Mouse (Mus musculus): ENCODE measurements around the gene Itga9. TPM values are rescaled to one million over a fixed set of nuclear protein-coding genes. Genes with fewer than 3 reads are reported as not detected.

Itga9 gene
- total and polyA plus RNA-seq, 2 experiments from 2014 or later, result 10.7 to 61.5 TPM

- WGBS, result 79% methylated on average over 3 of the region's 3 CpGs
- TF ChIP-seq CTCF (IDR thresholded peaks at IDR 0.05; ENCODE audit: low read depth), result no peak
These were observed 212.0 kb downstream of the Itga9 start for GRCm38 (mm10) chr9:118818508-118818907.

GRCm38 (mm10) chr9:118821220-118822185, 215.0 kb downstream of the Itga9 start:
- 40% methylated on average over 21 of the region's 21 CpGs for WGBS
- peak overlapping the region; percentile 18; the same call in 1 of the 2 replicates for H3K4me3 ChIP-seq (ENCODE audit: low read depth, low read length)

More at GRCm38 (mm10) chr9:118818508-118818907, 212.0 kb downstream of the Itga9 start:
- Histone ChIP-seq H3K4me2 (ENCODE audit: low read depth, low read length) (no peak overlapping the region), H3K4me1 (ENCODE audit: control insufficient read depth, insufficient read depth) (peaks cover 16% of the 10 kb centered on the region), H3K36me3 (replicated peaks; ENCODE audit: control insufficient read depth, insufficient read depth, low read length) (no peaks in the 10 kb centered on the region), H3K27ac (ENCODE audit: low read depth) (no peak overlapping the region), H3K9ac (replicated peaks; ENCODE audit: low read depth, low read length) (no peak overlapping the region), H3K9me3 (replicated peaks; ENCODE audit: control insufficient read depth, low read length) (no peaks in the 10 kb centered on the region), H3K4me3 (ENCODE audit: low read depth, low read length) (no peak overlapping the region), H3K27me3 (ENCODE audit: control insufficient read depth, insufficient read depth, low read length) (no peaks in the 10 kb centered on the region)
- ATAC-seq (ENCODE audit: insufficient read depth, low read depth) (no peak), DNase-seq (ENCODE audit: low spot score) (no peak)

DNA sequence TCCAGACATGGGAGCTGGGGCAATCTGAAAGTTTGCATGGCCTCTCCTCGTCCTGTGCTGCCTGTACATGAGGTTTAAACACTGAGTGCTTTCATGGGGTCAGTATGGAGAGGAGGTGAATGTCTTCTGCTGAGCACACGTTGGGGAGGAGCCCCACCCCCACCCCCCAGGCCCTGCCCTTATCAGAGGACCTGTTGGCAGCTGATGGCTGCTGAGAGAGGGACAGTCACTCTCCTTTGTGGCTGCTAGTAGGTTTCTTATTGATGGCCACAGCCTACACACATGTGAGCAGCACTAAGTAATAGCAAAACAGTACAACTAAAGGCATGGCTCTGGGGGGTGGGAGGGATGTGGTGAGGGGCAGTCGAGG, 215.7 kb downstream of the Itga9 start:
- Histone ChIP-seq H3K36me3 (replicated peaks; ENCODE audit: control insufficient read depth, insufficient read depth, low read length) (no peaks in the 10 kb centered on the region), H3K9me3 (replicated peaks; ENCODE audit: control insufficient read depth, low read length) (no peaks in the 10 kb centered on the region), H3K4me1 (ENCODE audit: control insufficient read depth, insufficient read depth) (peaks cover 16% of the 10 kb centered on the region), H3K27me3 (ENCODE audit: control insufficient read depth, insufficient read depth, low read length) (no peaks in the 10 kb centered on the region), H3K4me3 (ENCODE audit: low read depth, low read length) (peak overlapping the region; percentile 18; the same call in 1 of the 2 replicates), H3K4me2 (ENCODE audit: low read depth, low read length) (peak overlapping the region; percentile 50), H3K27ac (ENCODE audit: low read depth) (no peak overlapping the region), H3K9ac (replicated peaks; ENCODE audit: low read depth, low read length) (peak overlapping the region; percentile 22; the same call in 1 of the 2 replicates)
- TF ChIP-seq CTCF (IDR thresholded peaks at IDR 0.05; ENCODE audit: low read depth) (no peak), EP300 (IDR thresholded peaks at IDR 0.05; ENCODE audit: low read depth) (no peak)
- no peak for ATAC-seq (ENCODE audit: insufficient read depth, low read depth)
- no peak for DNase-seq (ENCODE audit: low spot score)
- 35% methylated on average over 3 of the region's 3 CpGs for WGBS

More at GRCm38 (mm10) chr9:118821220-118822185, 215.0 kb downstream of the Itga9 start:
- ATAC-seq (ENCODE audit: insufficient read depth, low read depth), result peak; percentile 75; the same call in 1 of the 2 replicates
- Histone ChIP-seq H3K36me3 (replicated peaks; ENCODE audit: control insufficient read depth, insufficient read depth, low read length) (no peaks in the 10 kb centered on the region), H3K4me1 (ENCODE audit: control insufficient read depth, insufficient read depth) (peaks cover 16% of the 10 kb centered on the region), H3K27ac (ENCODE audit: low read depth) (peak overlapping the region; percentile 7; the same call in 1 of the 2 replicates), H3K9ac (replicated peaks; ENCODE audit: low read depth, low read length) (peak overlapping the region; percentile 22; the same call in 1 of the 2 replicates), H3K4me2 (ENCODE audit: low read depth, low read length) (peak overlapping the region; percentile 50), H3K27me3 (ENCODE audit: control insufficient read depth, insufficient read depth, low read length) (no peaks in the 10 kb centered on the region), H3K9me3 (replicated peaks; ENCODE audit: control insufficient read depth, low read length) (no peaks in the 10 kb centered on the region)
- TF ChIP-seq CTCF (IDR thresholded peaks at IDR 0.05; ENCODE audit: low read depth) (no peak), EP300 (IDR thresholded peaks at IDR 0.05; ENCODE audit: low read depth) (no peak)
- no peak for DNase-seq (ENCODE audit: low spot score)

DNA sequence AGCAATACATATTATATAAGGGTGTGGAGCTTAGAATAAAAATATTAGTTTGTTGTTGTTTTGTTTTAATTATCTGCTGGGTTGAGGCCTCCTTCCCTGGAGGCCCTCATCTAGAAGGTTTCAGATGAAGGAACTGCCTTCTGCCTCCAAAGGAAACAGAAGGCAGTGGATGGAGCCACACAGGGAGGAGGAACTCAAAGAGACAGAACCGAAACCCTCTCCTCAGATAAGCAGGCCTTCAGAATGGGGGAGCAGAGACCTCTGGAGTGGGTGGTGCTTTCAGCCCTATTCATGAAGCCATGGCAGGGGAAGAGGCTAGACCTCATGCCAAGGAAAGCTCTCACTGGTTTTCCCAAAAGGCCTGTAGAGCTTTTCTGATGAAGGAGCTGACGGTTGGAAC, 216.1 kb downstream of the Itga9 start:
- H3K36me3 ChIP-seq (replicated peaks; ENCODE audit: control insufficient read depth, insufficient read depth, low read length), result 0 out of 2 replicates have a peak, but pooled peaks cover 2% of the 10 kb centered on the region
- ATAC-seq (ENCODE audit: insufficient read depth, low read depth), result no peak
- TF ChIP-seq CTCF (IDR thresholded peaks at IDR 0.05; ENCODE audit: low read depth) (no peak), EP300 (IDR thresholded peaks at IDR 0.05; ENCODE audit: low read depth) (no peak)
- no peak overlapping the region for H3K9ac ChIP-seq (replicated peaks; ENCODE audit: low read depth, low read length)
- H3K27ac ChIP-seq (ENCODE audit: low read depth), result no peak overlapping the region
- H3K4me3 ChIP-seq (ENCODE audit: low read depth, low read length), result no peak overlapping the region
- no peaks in the 10 kb centered on the region for H3K27me3 ChIP-seq (ENCODE audit: control insufficient read depth, insufficient read depth, low read length)
- H3K4me2 ChIP-seq (ENCODE audit: low read depth, low read length), result no peak overlapping the region
- H3K4me1 ChIP-seq (ENCODE audit: control insufficient read depth, insufficient read depth), result peaks cover 16% of the 10 kb centered on the region
- no peak for DNase-seq (ENCODE audit: low spot score)
- no peaks in the 10 kb centered on the region for H3K9me3 ChIP-seq (replicated peaks; ENCODE audit: control insufficient read depth, low read length)
- 97% methylated on average over 2 of the region's 2 CpGs for WGBS

GRCm38 (mm10) chr9:118831080-118831479, 224.6 kb downstream of the Itga9 start:
- DNase-seq (ENCODE audit: low spot score) (peak; percentile 56), ATAC-seq (ENCODE audit: insufficient read depth, low read depth) (peak; percentile 71)
- TF ChIP-seq EP300 (IDR thresholded peaks at IDR 0.05; ENCODE audit: low read depth) (no peak), CTCF (IDR thresholded peaks at IDR 0.05; ENCODE audit: low read depth) (no peak)
- Histone ChIP-seq H3K27ac (ENCODE audit: low read depth) (peak overlapping the region; percentile 67), H3K9ac (replicated peaks; ENCODE audit: low read depth, low read length) (no peak overlapping the region), H3K4me2 (ENCODE audit: low read depth, low read length) (no peak overlapping the region), H3K4me1 (ENCODE audit: control insufficient read depth, insufficient read depth) (peaks cover 19% of the 10 kb centered on the region), H3K4me3 (ENCODE audit: low read depth, low read length) (no peak overlapping the region), H3K36me3 (replicated peaks; ENCODE audit: control insufficient read depth, insufficient read depth, low read length) (0 out of 2 replicates have a peak, but pooled peaks cover 14% of the 10 kb centered on the region), H3K9me3 (replicated peaks; ENCODE audit: control insufficient read depth, low read length) (no peaks in the 10 kb centered on the region), H3K27me3 (ENCODE audit: control insufficient read depth, insufficient read depth, low read length) (no peaks in the 10 kb centered on the region)
- 11% methylated on average over 11 of the region's 11 CpGs for WGBS

All from heart, postnatal 0 days (tissue).